Mouse (Mus musculus) inflammation-experienced regulatory T-cells, adult 6 months (primary cell): ENCODE data around the gene Gm37240. TPM values are rescaled to one million over a fixed set of nuclear protein-coding genes. Genes with fewer than 3 reads are reported as not detected.

ENCODE experiments used
- ATAC-seq: one replicate; pipeline ENCODE4 v1.8.0; 2017
- polyA plus RNA-seq, 3 experiments: library from polyadenylated mRNA; unstranded; fragments of 100-300 nt; shearing (Covaris generic); gene quantifications; one replicate each; pipeline ENCODE4 v1.2.1; 2017

Gene Gm37240
- polyA plus RNA-seq, 3 experiments from 2014 or later: 0.74 to 4.1 (median 0.98) TPM

GRCm38 (mm10) chr3:84482121-84482520 lies 1405.2 kb downstream of the Gm37240 start:
- ATAC-seq: no peak

- ATAC-seq: no peak
These were observed 1406.2 kb downstream of the Gm37240 start for GRCm38 (mm10) chr3:84481104-84481503.

- peak; percentile 68 for ATAC-seq
These were observed 1407.1 kb downstream of the Gm37240 start, which contains the start of gene Fhdc1 for GRCm38 (mm10) chr3:84480006-84480897. TSS of gene Fhdc1 (minus strand) at chr3:84480429.

- ATAC-seq: no peak
These were observed 1407.9 kb downstream of the Gm37240 start for GRCm38 (mm10) chr3:84479293-84480005.

GRCm38 (mm10) chr3:84478896-84479292 lies 1408.4 kb downstream of the Gm37240 start:
- ATAC-seq: no peak

GRCm38 (mm10) chr3:84478195-84478594 lies 1409.1 kb downstream of the Gm37240 start:
- ATAC-seq: no peak

GRCm38 (mm10) chr3:84477498-84477897 lies 1409.8 kb downstream of the Gm37240 start:
- ATAC-seq: no peak

- no peak for ATAC-seq
These were observed 1412.1 kb downstream of the Gm37240 start for GRCm38 (mm10) chr3:84474981-84475775.

GRCm38 (mm10) chr3:84474398-84474797 lies 1412.9 kb downstream of the Gm37240 start:
- ATAC-seq: no peak

GRCm38 (mm10) chr3:84472955-84473354 lies 1414.4 kb downstream of the Gm37240 start:
- no peak for ATAC-seq

GRCm38 (mm10) chr3:84472527-84472926 lies 1414.8 kb downstream of the Gm37240 start:
- ATAC-seq: no peak

- no peak for ATAC-seq
These were observed 1416.2 kb downstream of the Gm37240 start for GRCm38 (mm10) chr3:84471146-84471545.

- ATAC-seq: no peak
These were observed 1419.2 kb downstream of the Gm37240 start for GRCm38 (mm10) chr3:84468111-84468453.

- ATAC-seq: no peak
These were observed 1419.8 kb downstream of the Gm37240 start for GRCm38 (mm10) chr3:84467419-84468110.

GRCm38 (mm10) chr3:84465822-84466500 lies 1421.4 kb downstream of the Gm37240 start:
- no peak for ATAC-seq

- no peak for ATAC-seq
These were observed 1425.6 kb downstream of the Gm37240 start for GRCm38 (mm10) chr3:84461687-84462086.

GRCm38 (mm10) chr3:84460952-84461351 lies 1426.4 kb downstream of the Gm37240 start:
- peak; percentile 58 for ATAC-seq

- ATAC-seq: no peak
These were observed 1426.8 kb downstream of the Gm37240 start for GRCm38 (mm10) chr3:84460499-84460898.

GRCm38 (mm10) chr3:84455733-84456417 lies 1431.4 kb downstream of the Gm37240 start:
- no peak for ATAC-seq

GRCm38 (mm10) chr3:84450651-84451050 lies 1436.7 kb downstream of the Gm37240 start:
- no peak for ATAC-seq

- no peak for ATAC-seq
These were observed 1438.3 kb downstream of the Gm37240 start for GRCm38 (mm10) chr3:84449015-84449414.
